Mouse (Mus musculus) bone marrow, adult 2 months (tissue): ENCODE measurements around the gene Pom121l2.

ENCODE experiments used
- CTCF ChIP-seq: fragments of 200-500 bp; IDR thresholded peaks from 2 replicates; pipeline ENCODE4 v1.5.1; 2011; ENCODE audit warnings: low read length, control low read depth; ENCODE audit not compliant: control insufficient read depth, insufficient read depth
- POLR2A ChIP-seq: fragments of 200-500 bp; IDR thresholded peaks from 2 replicates; pipeline ENCODE4 v1.6.1; 2011; ENCODE audit warnings: low read depth, mild to moderate bottlenecking, control low read depth, low read length, borderline replicate concordance; ENCODE audit not compliant: control insufficient read depth

- no peak for TF ChIP-seq CTCF
- TF ChIP-seq POLR2A, result no peak
These were observed 56.4 kb downstream of the Pom121l2 start for GRCm38 (mm10) chr13:22037415-22037814.
